Mouse (Mus musculus): ENCODE data around the gene Nsun7.
"Not testable (repeated sequence)": the region's sequence is repeated elsewhere in the genome, so short reads cannot be mapped to it uniquely, and the experiment has no call there.

Nsun7 gene

GRCm38 (mm10) chr5:66259756-66260448, at the start of gene Nsun7:
Gene Nsun7 (plus strand): TSS chr5:66259897.
- DNase-seq (ENCODE audit: low spot score): peak; percentile 70

GRCm38 (mm10) chr5:66214395-66214935, 45.2 kb upstream of the Nsun7 start:
- DNase-seq (ENCODE audit: low spot score): no peak

GRCm38 (mm10) chr5:66215569-66216277, 44.0 kb upstream of the Nsun7 start:
- no peak for DNase-seq (ENCODE audit: low spot score)

- DNase-seq (ENCODE audit: low spot score): no peak
Observed at GRCm38 (mm10) chr5:66219692-66220091, 40.0 kb upstream of the Nsun7 start.

- DNase-seq (ENCODE audit: low spot score): no peak
Observed at GRCm38 (mm10) chr5:66220620-66221019, 39.1 kb upstream of the Nsun7 start.

GRCm38 (mm10) chr5:66222916-66223315, 36.8 kb upstream of the Nsun7 start:
- peak; percentile 57 for DNase-seq (ENCODE audit: low spot score)

GRCm38 (mm10) chr5:66226526-66226925, 33.2 kb upstream of the Nsun7 start:
- no peak for DNase-seq (ENCODE audit: low spot score)

GRCm38 (mm10) chr5:66231660-66232269, 27.9 kb upstream of the Nsun7 start:
- DNase-seq (ENCODE audit: low spot score): no peak

GRCm38 (mm10) chr5:66232456-66232855, 27.2 kb upstream of the Nsun7 start:
- no peak for DNase-seq (ENCODE audit: low spot score)

GRCm38 (mm10) chr5:66241894-66242293, 17.8 kb upstream of the Nsun7 start:
- no peak for DNase-seq (ENCODE audit: low spot score)

GRCm38 (mm10) chr5:66243467-66243866, 16.2 kb upstream of the Nsun7 start:
- DNase-seq (ENCODE audit: low spot score): no peak

- no peak for DNase-seq (ENCODE audit: low spot score)
Observed at GRCm38 (mm10) chr5:66244043-66244660, 15.5 kb upstream of the Nsun7 start.

- DNase-seq (ENCODE audit: low spot score): no peak
Observed at GRCm38 (mm10) chr5:66245958-66246497, 13.7 kb upstream of the Nsun7 start.

GRCm38 (mm10) chr5:66253219-66253618, 6.5 kb upstream of the Nsun7 start:
- no peak for DNase-seq (ENCODE audit: low spot score)

GRCm38 (mm10) chr5:66255044-66255443, 4.7 kb upstream of the Nsun7 start:
- DNase-seq (ENCODE audit: low spot score): no peak

GRCm38 (mm10) chr5:66259000-66259399, 697 bp upstream of the Nsun7 start:
- no peak for DNase-seq (ENCODE audit: low spot score)

- not testable (repeated sequence) for DNase-seq (ENCODE audit: low spot score)
Observed at GRCm38 (mm10) chr5:66259431-66259755, 304 bp upstream of the Nsun7 start.

GRCm38 (mm10) chr5:66262475-66262874, 2.8 kb downstream of the Nsun7 start:
- DNase-seq (ENCODE audit: low spot score): no peak

GRCm38 (mm10) chr5:66263398-66263797, 3.7 kb downstream of the Nsun7 start:
- peak; percentile 44 for DNase-seq (ENCODE audit: low spot score)

- DNase-seq (ENCODE audit: low spot score): no peak
Observed at GRCm38 (mm10) chr5:66269616-66270015, 9.9 kb downstream of the Nsun7 start.

GRCm38 (mm10) chr5:66271141-66271540, 11.4 kb downstream of the Nsun7 start:
- no peak for DNase-seq (ENCODE audit: low spot score)

- no peak for DNase-seq (ENCODE audit: low spot score)
Observed at GRCm38 (mm10) chr5:66274417-66274816, 14.7 kb downstream of the Nsun7 start.
